Mouse (Mus musculus) lung, embryonic 14.5 days (tissue): ENCODE measurements around the gene Anks1b. TPM values are rescaled to one million over a fixed set of nuclear protein-coding genes. Genes with fewer than 3 reads are reported as not detected.

Experiments used
- ATAC-seq: fragments of 200-750 bp; cut with Nextera tagmentation; 2 replicates; pipeline ENCODE4 v1.8.0; 2017; ENCODE audit warnings: mild to moderate bottlenecking, moderate TSS enrichment, moderate library complexity; ENCODE audit not compliant: insufficient read depth
- DNase-seq: peaks from one replicate; pipeline ENCODE4 v3.0.0-alpha.2; 2015
- H3K27ac ChIP-seq: fragments of 300-500 bp; sonication (generic); 2 replicates; pipeline ENCODE4 v1.5.1; 2014; ENCODE audit warnings: low read depth, mild to moderate bottlenecking, moderate library complexity
- H3K27me3 ChIP-seq: fragments of 300-500 bp; sonication (generic); 2 replicates; pipeline ENCODE4 v1.6.1; 2014; ENCODE audit warnings: low read length, control low read depth; ENCODE audit not compliant: insufficient read depth
- H3K36me3 ChIP-seq: fragments of 300-500 bp; sonication (generic); 2 replicates; pipeline ENCODE4 v1.6.1; 2014; ENCODE audit warnings: control low read depth; ENCODE audit not compliant: insufficient read depth
- H3K4me1 ChIP-seq: fragments of 300-500 bp; sonication (generic); 2 replicates; pipeline ENCODE4 v1.6.1; 2014; ENCODE audit warnings: antibody characterized with exemption, control low read depth; ENCODE audit not compliant: insufficient read depth
- H3K4me2 ChIP-seq: fragments of 300-500 bp; sonication (generic); 2 replicates; pipeline ENCODE4 v1.6.1; 2014; ENCODE audit warnings: mild to moderate bottlenecking
- H3K4me3 ChIP-seq: fragments of 300-500 bp; sonication (generic); 2 replicates; pipeline ENCODE4 v1.5.1; 2014; ENCODE audit warnings: low read depth, low read length
- H3K9ac ChIP-seq: fragments of 300-500 bp; sonication (generic); 2 replicates; pipeline ENCODE4 v1.6.1; 2014
- H3K9me3 ChIP-seq: fragments of 300-500 bp; sonication (generic); 2 replicates; pipeline ENCODE4 v1.6.1; 2016; ENCODE audit warnings: low read depth, low read length, control low read depth
- CTCF ChIP-seq: IDR thresholded peaks from 2 replicates; pipeline ENCODE4 v1.5.1; 2016; ENCODE audit warnings: antibody characterized with exemption, low read depth
- WGBS: fragments of 180-500 bp; shearing (Covaris S2); extraction: QIAGEN DNeasy Blood & Tissue Kit; methylation state at CpG from one replicate; pipeline ENCODE4 v1.1.7; 2014; 5-methylcytosine and 5-hydroxymethylcytosine counted together
- polyA plus RNA-seq: library from polyadenylated mRNA; unstranded; fragments of >200 nt; fragmentation: Nextera tagmentation; extraction: Ambion mirVana; gene quantifications from 2 replicates; pipeline ENCODE4 v1.2.1, GENCODE M21; 2014

The Anks1b gene
- polyA plus RNA-seq, 1 experiment from 2014 or later: 1.2 TPM

- no peak overlapping the region for H3K4me3 ChIP-seq
- ATAC-seq (no peak), DNase-seq (no peak)
- H3K27ac ChIP-seq: no peak overlapping the region
- no peak for TF ChIP-seq CTCF
- H3K36me3 ChIP-seq: no peaks in the 10 kb centered on the region
- no peak overlapping the region for H3K9ac ChIP-seq
- H3K27me3 ChIP-seq: no peaks in the 10 kb centered on the region
- H3K9me3 ChIP-seq: no peaks in the 10 kb centered on the region
- H3K4me1 ChIP-seq: no peaks in the 10 kb centered on the region
- WGBS: 85% methylated on average over 8 of the region's 8 CpGs
- H3K4me2 ChIP-seq: no peak overlapping the region
These were observed 10.3 kb downstream of the Anks1b start for GRCm38 (mm10) chr10:89883561-89883960.

GRCm38 (mm10) chr10:89902720-89903337 lies 29.5 kb downstream of the Anks1b start:
- DNase-seq (peak; percentile 3), ATAC-seq (no peak)
- Histone ChIP-seq H3K36me3 (no peaks in the 10 kb centered on the region), H3K4me1 (no peaks in the 10 kb centered on the region), H3K4me3 (no peak overlapping the region), H3K27me3 (no peaks in the 10 kb centered on the region), H3K9ac (no peak overlapping the region), H3K4me2 (no peak overlapping the region), H3K27ac (no peak overlapping the region), H3K9me3 (no peaks in the 10 kb centered on the region)
- TF ChIP-seq CTCF: 0 out of 2 replicates have a peak, but pooled peaks have one; percentile 14
- 54% methylated on average over 7 of the region's 7 CpGs for WGBS

DNA sequence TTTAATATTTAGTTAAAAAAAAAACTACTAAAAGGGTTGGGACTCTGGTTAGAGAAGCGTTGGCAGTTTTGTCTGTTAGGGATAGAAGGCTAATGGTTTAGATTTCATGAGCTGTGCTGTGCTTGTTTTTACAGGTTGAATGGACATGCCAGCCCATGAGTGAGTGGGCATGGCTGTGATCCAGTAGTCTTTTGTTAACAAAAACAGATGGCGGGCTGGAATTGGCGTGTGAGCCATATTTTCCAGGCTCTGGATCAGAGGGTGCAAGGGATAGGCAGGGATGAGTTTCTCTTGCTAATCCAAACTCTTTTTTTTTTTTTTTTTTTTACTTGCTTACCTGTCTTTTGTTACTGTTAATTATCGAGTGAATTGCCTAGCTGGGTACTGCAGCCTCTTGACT lies 38.6 kb downstream of the Anks1b start:
- no peak overlapping the region for H3K4me3 ChIP-seq
- no peak overlapping the region for H3K4me2 ChIP-seq
- H3K36me3 ChIP-seq: no peaks in the 10 kb centered on the region
- TF ChIP-seq CTCF: no peak
- DNase-seq (no peak), ATAC-seq (no peak)
- H3K4me1 ChIP-seq: no peaks in the 10 kb centered on the region
- 84% methylated on average over 4 of the region's 4 CpGs for WGBS
- no peaks in the 10 kb centered on the region for H3K9me3 ChIP-seq
- no peaks in the 10 kb centered on the region for H3K27me3 ChIP-seq
- no peak overlapping the region for H3K9ac ChIP-seq
- H3K27ac ChIP-seq: no peak overlapping the region

DNA sequence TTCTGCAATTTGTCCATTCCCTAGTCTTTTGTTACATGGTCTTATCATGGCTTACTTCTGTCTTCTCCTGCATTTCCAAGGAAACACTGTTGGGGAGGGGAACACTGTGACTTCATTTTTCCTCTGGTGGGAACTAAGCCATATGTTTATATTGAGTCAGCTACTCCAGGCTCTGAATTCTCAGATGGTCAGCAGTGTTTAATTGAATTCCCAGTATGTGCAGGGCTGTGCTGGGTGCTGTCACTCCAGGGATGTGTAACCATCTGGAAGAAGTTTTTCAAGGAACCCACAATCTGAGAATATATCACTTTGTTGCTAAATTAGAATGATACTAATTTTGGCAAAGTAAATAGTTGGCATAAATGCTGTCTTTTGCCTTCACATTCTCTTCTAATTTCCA lies 39.9 kb downstream of the Anks1b start:
- DNase-seq (no peak), ATAC-seq (no peak)
- no peaks in the 10 kb centered on the region for H3K27me3 ChIP-seq
- H3K36me3 ChIP-seq: no peaks in the 10 kb centered on the region
- no peak overlapping the region for H3K4me2 ChIP-seq
- H3K4me3 ChIP-seq: no peak overlapping the region
- no peak overlapping the region for H3K9ac ChIP-seq
- H3K27ac ChIP-seq: no peak overlapping the region
- H3K9me3 ChIP-seq: no peaks in the 10 kb centered on the region
- TF ChIP-seq CTCF: no peak
- no peaks in the 10 kb centered on the region for H3K4me1 ChIP-seq

GRCm38 (mm10) chr10:89917141-89917540 lies 43.8 kb downstream of the Anks1b start:
- no peaks in the 10 kb centered on the region for H3K9me3 ChIP-seq

GRCm38 (mm10) chr10:89921965-89922364 lies 48.7 kb downstream of the Anks1b start:
- Histone ChIP-seq H3K4me3 (no peak overlapping the region), H3K4me2 (no peak overlapping the region), H3K9ac (no peak overlapping the region), H3K9me3 (peaks cover 6% of the 10 kb centered on the region; the same call in 1 of the 2 replicates), H3K4me1 (no peaks in the 10 kb centered on the region), H3K36me3 (no peaks in the 10 kb centered on the region), H3K27ac (no peak overlapping the region), H3K27me3 (no peaks in the 10 kb centered on the region)
- no peak for TF ChIP-seq CTCF
- ATAC-seq (no peak), DNase-seq (no peak)
- 70% methylated on average over 4 of the region's 4 CpGs for WGBS

More at GRCm38 (mm10) chr10:89917141-89917540, 43.8 kb downstream of the Anks1b start:
- H3K27ac ChIP-seq: no peak overlapping the region
- H3K4me1 ChIP-seq: no peaks in the 10 kb centered on the region
- 73% methylated on average over 1 of the region's 1 CpGs for WGBS
- no peak for TF ChIP-seq CTCF
- no peak overlapping the region for H3K4me3 ChIP-seq
- H3K36me3 ChIP-seq: no peaks in the 10 kb centered on the region
- no peaks in the 10 kb centered on the region for H3K27me3 ChIP-seq
- DNase-seq (no peak), ATAC-seq (no peak)
- H3K9ac ChIP-seq: no peak overlapping the region
- no peak overlapping the region for H3K4me2 ChIP-seq

DNA sequence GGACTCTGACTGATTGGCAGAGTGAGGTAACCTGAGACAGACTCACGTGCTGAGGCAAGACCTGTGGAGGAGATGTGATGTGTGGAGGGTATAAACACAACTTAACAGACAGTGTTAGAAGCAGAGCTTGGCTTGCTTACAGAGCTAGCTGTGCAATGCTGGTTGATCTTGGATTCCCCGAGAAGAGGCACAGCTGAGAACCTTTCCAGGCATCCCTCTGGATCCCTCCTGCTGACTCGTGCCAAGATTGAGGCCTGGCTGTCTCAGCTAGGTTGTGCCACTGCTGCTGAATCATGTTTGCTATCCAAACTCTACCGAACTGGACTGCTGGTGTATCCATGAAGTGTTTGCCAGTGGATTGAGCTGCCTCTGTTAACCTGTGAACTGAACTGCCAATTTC lies 68.9 kb downstream of the Anks1b start:
- no peak for TF ChIP-seq CTCF
- Histone ChIP-seq H3K9me3 (no peaks in the 10 kb centered on the region), H3K9ac (no peak overlapping the region), H3K4me3 (no peak overlapping the region), H3K27me3 (no peaks in the 10 kb centered on the region), H3K4me2 (no peak overlapping the region), H3K36me3 (no peaks in the 10 kb centered on the region), H3K4me1 (no peaks in the 10 kb centered on the region), H3K27ac (no peak overlapping the region)
- DNase-seq (no peak), ATAC-seq (no peak)
- 54% methylated on average over 4 of the region's 4 CpGs for WGBS
